Mouse (Mus musculus) stomach, embryonic 16.5 days (tissue): ENCODE results near the gene Capn13. TPM values are rescaled to one million over a fixed set of nuclear protein-coding genes. Genes with fewer than 3 reads are reported as not detected.
"Not testable (repeated sequence)": the region's sequence is repeated elsewhere in the genome, so short reads cannot be mapped to it uniquely, and the experiment has no call there.

Experiments used
- ATAC-seq: fragments of 200-750 bp; cut with Nextera tagmentation; 2 replicates; pipeline ENCODE4 v1.8.0; 2017; ENCODE audit warnings: moderate number of reproducible peaks, moderate TSS enrichment; ENCODE audit not compliant: insufficient read depth, low FRiP score
- H3K27ac ChIP-seq: fragments of 300-500 bp; sonication (generic); 2 replicates; pipeline ENCODE4 v1.5.1; 2014; ENCODE audit warnings: low read length
- H3K27me3 ChIP-seq: fragments of 300-500 bp; sonication (generic); 2 replicates; pipeline ENCODE4 v1.6.1; 2014; ENCODE audit warnings: low read length, control low read depth, mixed read lengths; ENCODE audit not compliant: control insufficient read depth, insufficient read depth
- H3K36me3 ChIP-seq: fragments of 300-500 bp; sonication (generic); 2 replicates; pipeline ENCODE4 v1.6.1; 2014; ENCODE audit warnings: low read length; ENCODE audit not compliant: control insufficient read depth, insufficient read depth
- H3K4me1 ChIP-seq: fragments of 300-500 bp; sonication (generic); 2 replicates; pipeline ENCODE4 v1.6.1; 2014; ENCODE audit warnings: low read length, control low read depth, mixed read lengths; ENCODE audit not compliant: control insufficient read depth, insufficient read depth
- H3K4me2 ChIP-seq: fragments of 300-500 bp; sonication (generic); 2 replicates; pipeline ENCODE4 v1.6.1; 2014; ENCODE audit warnings: low read depth, low read length, mixed read lengths
- H3K4me3 ChIP-seq: fragments of 300-500 bp; sonication (generic); replicated peaks from 2 replicates; pipeline ENCODE4 v1.5.1; 2014; ENCODE audit warnings: mild to moderate bottlenecking, low read length
- H3K9ac ChIP-seq: fragments of 300-500 bp; sonication (generic); 2 replicates; pipeline ENCODE4 v1.6.1; 2014; ENCODE audit warnings: low read length
- H3K9me3 ChIP-seq: fragments of 300-500 bp; sonication (generic); replicated peaks from 2 replicates; pipeline ENCODE4 v1.6.1; 2016; ENCODE audit warnings: low read length, control low read depth; ENCODE audit not compliant: control insufficient read depth
- WGBS: fragments of 180-500 bp; shearing (Covaris S2); extraction: QIAGEN DNeasy Blood & Tissue Kit; methylation state at CpG from one replicate; pipeline ENCODE4 v1.1.7; 2014; 5-methylcytosine and 5-hydroxymethylcytosine counted together
- polyA plus RNA-seq: library from polyadenylated mRNA; unstranded; fragments of >200 nt; fragmentation: Nextera tagmentation; extraction: Ambion mirVana; gene quantifications from 2 replicates; pipeline ENCODE4 v1.2.1, GENCODE M21; 2015

The Capn13 gene
- polyA plus RNA-seq, 1 experiment from 2014 or later, result 1.3 TPM

DNA sequence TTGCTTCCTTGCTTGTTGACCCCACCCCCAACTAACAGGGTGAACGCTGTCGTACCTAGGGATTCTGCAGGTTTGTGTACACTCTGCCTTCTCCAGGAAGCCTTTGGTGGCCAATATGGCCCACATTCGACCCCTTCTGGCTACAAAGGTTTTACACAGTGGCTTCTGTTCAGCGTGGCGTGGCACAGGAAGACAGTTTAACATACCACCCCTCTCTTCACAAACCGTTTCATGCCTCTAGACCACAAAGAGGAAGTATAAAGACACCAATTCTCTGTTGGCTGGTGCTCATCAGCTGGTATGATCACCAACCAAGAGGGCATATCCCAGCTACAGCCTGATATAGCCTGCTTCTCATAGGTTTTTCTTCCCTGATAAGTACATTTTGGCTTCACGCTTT, 126.9 kb downstream of the Capn13 start:
- Histone ChIP-seq H3K4me2 (no peak overlapping the region), H3K4me1 (no peaks in the 10 kb centered on the region), H3K27ac (no peak overlapping the region), H3K9me3 (no peaks in the 10 kb centered on the region), H3K36me3 (no peaks in the 10 kb centered on the region), H3K27me3 (no peaks in the 10 kb centered on the region), H3K4me3 (no peak overlapping the region), H3K9ac (no peak overlapping the region)
- no peak for ATAC-seq
- WGBS, result 78% methylated on average over 7 of the region's 7 CpGs

DNA sequence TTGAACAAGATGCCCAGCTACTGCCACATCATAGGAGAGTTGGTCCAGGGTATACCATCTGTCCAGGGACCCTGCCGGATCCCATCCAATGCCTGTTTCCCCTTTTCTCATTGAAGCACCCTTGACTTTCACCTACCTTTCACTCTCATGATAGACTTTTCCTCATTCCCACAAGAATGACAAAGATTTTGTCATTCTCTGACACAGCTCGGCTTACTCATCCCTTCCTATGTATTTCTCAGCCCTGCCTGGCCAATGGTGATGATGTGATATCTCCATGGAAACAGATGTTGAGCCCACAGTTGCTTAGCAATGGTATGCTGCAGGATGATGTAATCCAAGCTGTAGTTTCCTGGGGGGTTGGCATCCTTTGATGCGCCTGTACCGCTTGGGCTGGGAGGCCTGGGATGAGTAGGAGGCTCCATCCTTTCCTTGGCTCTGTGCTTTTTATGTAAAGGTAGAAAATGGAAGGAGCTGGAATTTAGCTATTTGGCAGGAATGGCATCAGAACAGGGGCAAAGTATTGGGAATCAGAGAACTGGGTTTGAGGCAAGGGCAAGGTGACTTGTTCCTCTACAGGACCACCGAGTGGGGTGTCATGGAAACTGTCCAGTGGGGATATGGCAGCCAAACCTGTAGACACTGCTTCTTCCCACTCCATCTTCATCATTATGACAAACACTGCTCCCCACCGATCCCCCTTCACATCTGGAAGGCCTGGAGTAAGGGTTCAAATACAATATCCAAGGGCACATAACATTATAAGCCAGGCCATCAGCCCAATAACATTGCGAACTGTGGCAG, 128.7 kb downstream of the Capn13 start:
- H3K4me3 ChIP-seq, result no peak overlapping the region
- no peak for ATAC-seq
- no peaks in the 10 kb centered on the region for H3K27me3 ChIP-seq
- H3K27ac ChIP-seq, result no peak overlapping the region
- H3K4me2 ChIP-seq, result no peak overlapping the region
- H3K4me1 ChIP-seq, result no peaks in the 10 kb centered on the region
- no peak overlapping the region for H3K9ac ChIP-seq
- H3K9me3 ChIP-seq, result no peaks in the 10 kb centered on the region
- no peaks in the 10 kb centered on the region for H3K36me3 ChIP-seq
- WGBS, result 82% methylated on average over 7 of the region's 7 CpGs

DNA sequence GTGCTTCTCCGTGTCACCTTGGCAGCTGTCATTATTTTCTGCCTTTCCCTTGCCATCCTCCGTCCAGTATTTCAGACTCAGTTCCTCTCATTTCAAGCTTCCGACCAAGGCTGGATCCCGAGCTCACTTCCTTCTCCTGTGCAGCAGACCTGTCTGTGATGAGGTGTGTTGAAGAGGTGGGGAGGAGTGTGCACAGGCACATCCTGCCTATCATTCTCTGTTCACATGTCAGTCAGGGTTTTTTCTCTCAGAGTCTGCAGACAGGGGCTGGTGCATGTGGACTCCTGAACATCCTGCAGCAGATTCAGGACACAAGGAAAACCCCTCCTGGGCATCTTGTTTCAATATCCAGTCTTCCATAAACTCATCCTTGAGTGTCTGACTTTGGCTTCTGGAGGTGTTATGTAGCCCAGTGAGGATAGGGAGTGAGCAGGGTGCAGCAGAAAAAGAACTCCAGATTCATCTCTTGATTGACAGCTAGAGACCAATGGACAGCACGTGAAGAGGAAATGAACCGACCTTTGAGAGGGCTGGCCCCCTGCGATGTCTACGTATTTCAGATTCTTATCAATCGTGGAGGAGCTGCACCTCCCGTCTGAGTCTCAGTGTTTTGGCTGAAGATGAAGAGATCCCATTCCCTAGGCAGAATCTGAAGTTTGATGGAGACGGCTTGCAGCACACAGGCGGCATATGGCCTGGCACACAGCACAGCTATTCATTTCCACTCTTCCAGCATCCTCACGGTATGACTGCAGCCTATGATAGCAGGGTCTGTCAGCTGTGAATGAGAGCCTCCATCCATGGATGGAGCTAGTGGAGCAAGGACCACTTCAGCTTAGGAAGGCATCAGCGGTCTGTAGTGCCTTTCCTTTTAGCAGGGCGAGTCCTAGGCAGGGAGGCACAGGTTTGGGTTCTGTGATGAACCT, 129.5 kb downstream of the Capn13 start:
- Histone ChIP-seq H3K4me2 (no peak overlapping the region), H3K9ac (no peak overlapping the region), H3K27ac (no peak overlapping the region), H3K4me3 (no peak overlapping the region), H3K4me1 (no peaks in the 10 kb centered on the region), H3K9me3 (no peaks in the 10 kb centered on the region), H3K27me3 (no peaks in the 10 kb centered on the region), H3K36me3 (no peaks in the 10 kb centered on the region)
- ATAC-seq, result no peak; the same call in 1 of the 2 replicates
- WGBS, result 74% methylated on average over 15 of the region's 15 CpGs

DNA sequence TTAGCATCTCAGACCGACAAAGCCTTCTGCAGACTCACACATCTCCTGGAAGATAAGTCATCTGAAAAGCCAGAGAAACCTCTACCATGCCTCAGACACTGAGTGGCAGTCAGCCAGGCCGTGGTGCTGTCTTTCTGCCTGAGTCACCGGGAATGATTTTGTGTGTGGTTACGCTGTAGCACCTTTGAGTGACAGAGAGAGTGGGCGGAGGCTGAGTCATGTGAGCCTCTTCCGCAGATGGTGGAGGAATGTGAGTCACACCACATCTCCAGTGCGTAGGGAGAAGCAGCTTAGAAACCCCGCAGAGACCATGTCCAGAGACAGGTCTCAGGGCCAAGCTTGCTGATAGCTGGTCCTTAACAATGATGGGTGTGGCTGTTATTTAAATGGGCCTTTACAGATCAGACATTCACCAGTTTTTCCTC, 137.6 kb downstream of the Capn13 start:
- H3K4me3 ChIP-seq, result no peak overlapping the region
- ATAC-seq, result peak; percentile 62; the same call in 1 of the 2 replicates
- 60% methylated on average over 8 of the region's 8 CpGs for WGBS
- H3K36me3 ChIP-seq, result no peaks in the 10 kb centered on the region
- H3K4me1 ChIP-seq, result 0 out of 2 replicates have a peak, but pooled peaks cover 7% of the 10 kb centered on the region
- no peaks in the 10 kb centered on the region for H3K27me3 ChIP-seq
- H3K9me3 ChIP-seq, result no peaks in the 10 kb centered on the region
- H3K4me2 ChIP-seq, result no peak overlapping the region
- no peak overlapping the region for H3K9ac ChIP-seq
- H3K27ac ChIP-seq, result no peak overlapping the region

DNA sequence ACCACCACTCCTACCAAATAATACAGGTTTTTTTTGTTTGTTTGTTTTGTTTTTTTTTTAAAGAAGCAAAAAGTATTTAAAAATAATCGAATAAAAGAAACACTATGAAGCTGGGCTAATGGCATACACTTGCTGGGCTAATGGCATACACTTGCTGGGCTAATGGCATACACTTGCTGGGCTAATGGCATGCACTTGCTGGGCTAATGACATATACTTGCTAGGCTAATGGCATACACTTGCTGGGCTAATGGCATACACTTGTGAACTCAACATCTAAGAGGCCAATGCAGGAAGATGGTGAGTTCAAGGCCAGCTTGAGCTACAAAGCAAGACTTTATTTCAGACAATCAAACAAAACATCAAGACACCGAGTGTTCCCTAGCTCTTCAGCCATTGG, 138.1 kb downstream of the Capn13 start:
- no peaks in the 10 kb centered on the region for H3K27me3 ChIP-seq
- H3K36me3 ChIP-seq, result no peaks in the 10 kb centered on the region
- H3K9ac ChIP-seq, result no peak overlapping the region
- H3K9me3 ChIP-seq, result no peaks in the 10 kb centered on the region
- H3K4me2 ChIP-seq, result no peak overlapping the region
- ATAC-seq, result no peak
- no peak overlapping the region for H3K4me3 ChIP-seq
- 0 out of 2 replicates have a peak, but pooled peaks cover 7% of the 10 kb centered on the region for H3K4me1 ChIP-seq
- 85% methylated on average over 2 of the region's 2 CpGs for WGBS
- H3K27ac ChIP-seq, result no peak overlapping the region

DNA sequence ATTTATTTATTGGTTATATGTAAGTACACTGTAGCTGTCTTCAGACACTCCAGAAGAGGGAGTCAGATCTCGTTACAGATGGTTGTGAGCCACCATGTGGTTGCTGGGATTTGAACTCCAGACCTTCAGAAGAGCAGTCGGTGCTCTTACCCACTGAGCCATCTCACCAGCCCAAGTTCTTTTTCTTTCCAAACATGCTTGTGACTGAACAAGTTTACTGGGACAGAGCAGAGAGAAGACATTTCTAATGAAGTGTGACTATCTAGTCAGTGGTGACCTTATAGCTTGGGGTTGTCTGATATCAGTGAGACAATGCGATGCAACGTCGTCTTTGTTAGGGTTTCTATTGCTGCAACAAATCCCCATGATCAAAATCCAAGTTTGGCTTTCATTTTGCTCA, 141.4 kb downstream of the Capn13 start:
- not testable (repeated sequence) for H3K4me3 ChIP-seq, H3K4me2 ChIP-seq, H3K36me3 ChIP-seq, ATAC-seq, H3K4me1 ChIP-seq, H3K27ac ChIP-seq, H3K27me3 ChIP-seq, H3K9me3 ChIP-seq, H3K9ac ChIP-seq
- WGBS, result 89% methylated on average over 5 of the region's 5 CpGs

DNA sequence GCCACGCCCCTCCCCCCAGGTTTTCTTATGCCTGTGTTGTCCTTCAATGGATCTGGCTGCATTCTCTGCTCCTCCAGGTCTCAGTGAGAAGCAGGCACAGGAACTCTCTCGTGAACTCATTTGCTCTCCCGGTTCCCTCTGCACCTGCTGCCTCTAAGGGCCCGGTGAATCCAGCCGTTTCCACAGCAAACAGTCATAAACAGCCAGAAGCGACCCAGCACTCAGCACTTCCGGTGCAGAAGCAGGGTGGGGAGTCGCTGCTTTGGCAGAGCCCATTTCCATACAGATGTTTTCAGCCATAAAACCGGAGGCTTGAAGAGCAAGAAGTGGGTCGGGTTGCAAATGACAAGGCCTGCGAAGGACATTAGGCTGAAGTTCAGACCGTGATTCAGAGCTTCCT, 142.0 kb downstream of the Capn13 start:
- Histone ChIP-seq H3K4me2 (no peak overlapping the region; the same call in 1 of the 2 replicates), H3K27ac (no peak overlapping the region), H3K27me3 (no peaks in the 10 kb centered on the region), H3K9ac (peak overlapping the region; percentile 26; the same call in 1 of the 2 replicates), H3K9me3 (no peaks in the 10 kb centered on the region), H3K4me3 (no peak overlapping the region), H3K36me3 (no peaks in the 10 kb centered on the region), H3K4me1 (0 out of 2 replicates have a peak, but pooled peaks cover 7% of the 10 kb centered on the region)
- WGBS, result 23% methylated on average over 12 of the region's 12 CpGs
- ATAC-seq, result 0 out of 2 replicates have a peak, but pooled peaks have one; percentile 30
